Mouse (Mus musculus): ENCODE data around the gene Epm2aip1. TPM values are rescaled to one million over a fixed set of nuclear protein-coding genes. Genes with fewer than 3 reads are reported as not detected.

The Epm2aip1 gene
- polyA plus RNA-seq, 3 experiments from 2014 or later: 5.0 to 9.3 (median 8.6) TPM

Other genes with a start within 250 kb of the Epm2aip1 start
- 10 to 100 TPM; 15.0 to 18.1 (median 17.3) TPM for gene Ccrl2, start 214.4 kb upstream of the Epm2aip1 start, polyA plus RNA-seq (2017; shearing (Covaris generic))
- 10 to 100 TPM in 2 of 3 experiments, 1 to 10 TPM in 1; 8.4 to 17.2 (median 17.0) TPM for gene Lrrfip2, start 154.3 kb upstream of the Epm2aip1 start, polyA plus RNA-seq (2017; shearing (Covaris generic))
- 10 to 100 TPM in 2 of 3 experiments, 1 to 10 TPM in 1; 8.7 to 27.4 (median 14.4) TPM for gene Mlh1, start 138 bp upstream of the Epm2aip1 start, polyA plus RNA-seq (2017; shearing (Covaris generic))
- not detected for gene Trank1, start 39.8 kb downstream of the Epm2aip1 start, polyA plus RNA-seq (2017; shearing (Covaris generic))
- gene Dclk3, start 167.2 kb downstream of the Epm2aip1 start, polyA plus RNA-seq (2017; shearing (Covaris generic)): not detected

All from inflammation-experienced regulatory T-cells, adult 6 months (primary cell).